Mouse (Mus musculus): ENCODE results near the gene Csmd2. TPM values are rescaled to one million over a fixed set of nuclear protein-coding genes. Genes with fewer than 3 reads are reported as not detected.

Csmd2 gene
- polyA plus RNA-seq, 1 experiment from 2014 or later: not detected

DNA sequence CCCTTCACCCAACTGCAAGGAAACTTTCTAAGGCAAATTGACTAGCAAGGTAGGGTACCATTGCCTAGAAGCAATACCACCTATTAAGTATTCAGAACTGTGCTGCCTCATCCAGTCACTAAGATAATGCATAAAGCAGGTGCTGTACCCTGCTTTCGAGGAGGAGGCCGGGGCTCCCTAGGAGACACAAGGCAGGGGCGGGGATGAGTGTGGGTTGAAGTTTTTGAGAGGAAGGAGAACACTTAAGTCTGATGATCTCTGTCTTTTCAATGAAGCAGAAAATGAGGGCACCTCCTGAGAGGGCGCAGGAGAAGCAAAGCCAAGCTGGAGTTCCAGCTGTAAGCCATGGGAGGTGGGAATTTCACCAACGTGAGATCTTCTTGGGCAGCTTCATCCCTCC is 271.6 kb downstream of the Csmd2 start:
- WGBS: 78% methylated on average over 4 of the region's 5 CpGs
- no peak overlapping the region for H3K9ac ChIP-seq (replicated peaks; ENCODE audit: low read length)
- no peak for ATAC-seq (ENCODE audit: low FRiP score, low TSS enrichment)
- no peak overlapping the region for H3K27ac ChIP-seq (ENCODE audit: low read length)
- H3K4me3 ChIP-seq (ENCODE audit: low read length): no peak overlapping the region
- no peaks in the 10 kb centered on the region for H3K4me1 ChIP-seq (ENCODE audit: insufficient read depth, low read length)
- no peaks in the 10 kb centered on the region for H3K9me3 ChIP-seq (ENCODE audit: low read length)
- no peak overlapping the region for H3K4me2 ChIP-seq (replicated peaks; ENCODE audit: low read depth, low read length)
- no peaks in the 10 kb centered on the region for H3K27me3 ChIP-seq (ENCODE audit: insufficient read depth, low read length)
- H3K36me3 ChIP-seq (ENCODE audit: insufficient read depth, low read length): no peaks in the 10 kb centered on the region

DNA sequence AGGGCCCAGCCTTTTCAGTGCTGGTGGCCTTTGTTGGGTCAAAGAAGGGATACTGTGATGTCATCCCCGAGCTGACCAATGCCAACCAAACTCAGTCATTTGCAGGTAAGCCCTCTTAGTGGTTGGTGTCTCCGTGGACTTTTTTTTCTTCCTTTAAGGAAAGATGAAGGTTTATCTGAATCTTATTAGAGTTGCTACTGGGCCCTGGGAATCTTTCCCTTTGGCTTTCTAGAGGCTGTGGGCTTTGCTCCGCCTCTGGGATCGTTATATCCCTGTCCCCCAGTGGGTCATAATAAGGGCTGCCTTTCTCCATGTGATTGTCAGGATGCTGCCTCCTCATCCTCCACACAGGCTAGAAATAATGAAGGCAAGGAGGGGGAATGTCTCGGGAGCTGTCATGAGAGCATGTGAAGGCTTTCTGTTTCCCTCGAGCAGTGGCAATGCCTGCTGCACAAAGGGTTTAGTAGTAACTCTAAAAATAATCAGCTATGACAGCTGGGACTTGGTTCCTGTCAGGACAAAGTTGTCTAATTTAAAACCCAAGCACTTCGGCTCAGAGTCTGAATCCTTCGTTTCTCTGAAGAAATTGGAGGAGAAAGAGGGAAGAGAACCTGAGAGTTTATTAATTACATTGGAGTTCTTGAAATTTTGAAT is 273.4 kb downstream of the Csmd2 start, which contains the start of gene Hmgb4:
TSS of gene Hmgb4 (minus strand) at position 51 of the 654 bp plus-strand sequence.
- H3K9ac ChIP-seq (replicated peaks; ENCODE audit: low read length): no peak within 1 kb of the TSS
- H3K4me1 ChIP-seq (ENCODE audit: insufficient read depth, low read length): no peaks in the 10 kb centered on the region
- WGBS: 64% methylated on average over 8 of the region's 8 CpGs
- ATAC-seq (ENCODE audit: low FRiP score, low TSS enrichment): no peak
- H3K4me3 ChIP-seq (ENCODE audit: low read length): no peak within 1 kb of the TSS
- no peaks in the 10 kb centered on the region for H3K27me3 ChIP-seq (ENCODE audit: insufficient read depth, low read length)
- no peaks in the 10 kb centered on the region for H3K9me3 ChIP-seq (ENCODE audit: low read length)
- H3K4me2 ChIP-seq (replicated peaks; ENCODE audit: low read depth, low read length): no peak within 1 kb of the TSS
- no peak within 1 kb of the TSS for H3K27ac ChIP-seq (ENCODE audit: low read length)
- no peaks in the 10 kb centered on the region for H3K36me3 ChIP-seq (ENCODE audit: insufficient read depth, low read length)

DNA sequence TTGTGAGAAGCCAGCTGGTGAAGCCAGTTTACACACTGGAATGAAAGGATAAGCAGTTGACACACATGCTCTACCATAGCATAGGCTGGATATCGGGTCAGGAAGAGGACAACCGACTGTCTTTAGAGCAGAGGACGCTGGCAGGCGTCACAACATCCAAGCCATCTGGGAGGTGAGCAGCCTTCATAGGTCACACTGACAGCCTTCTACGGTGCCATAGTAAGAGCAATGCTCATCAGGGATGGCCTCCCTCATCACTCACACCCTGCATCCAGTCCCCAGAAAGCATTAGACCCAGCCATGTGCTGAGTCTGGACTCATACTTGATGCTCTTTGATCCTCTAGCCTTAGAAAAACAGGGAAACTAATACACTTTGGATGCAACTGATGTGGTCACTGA is 276.8 kb downstream of the Csmd2 start:
- H3K27ac ChIP-seq (ENCODE audit: low read length): no peak overlapping the region
- H3K27me3 ChIP-seq (ENCODE audit: insufficient read depth, low read length): no peaks in the 10 kb centered on the region
- WGBS: 88% methylated on average over 5 of the region's 5 CpGs
- no peak for ATAC-seq (ENCODE audit: low FRiP score, low TSS enrichment)
- no peaks in the 10 kb centered on the region for H3K9me3 ChIP-seq (ENCODE audit: low read length)
- no peak overlapping the region for H3K4me2 ChIP-seq (replicated peaks; ENCODE audit: low read depth, low read length)
- no peaks in the 10 kb centered on the region for H3K36me3 ChIP-seq (ENCODE audit: insufficient read depth, low read length)
- H3K9ac ChIP-seq (replicated peaks; ENCODE audit: low read length): no peak overlapping the region
- H3K4me1 ChIP-seq (ENCODE audit: insufficient read depth, low read length): no peaks in the 10 kb centered on the region
- no peak overlapping the region for H3K4me3 ChIP-seq (ENCODE audit: low read length)

DNA sequence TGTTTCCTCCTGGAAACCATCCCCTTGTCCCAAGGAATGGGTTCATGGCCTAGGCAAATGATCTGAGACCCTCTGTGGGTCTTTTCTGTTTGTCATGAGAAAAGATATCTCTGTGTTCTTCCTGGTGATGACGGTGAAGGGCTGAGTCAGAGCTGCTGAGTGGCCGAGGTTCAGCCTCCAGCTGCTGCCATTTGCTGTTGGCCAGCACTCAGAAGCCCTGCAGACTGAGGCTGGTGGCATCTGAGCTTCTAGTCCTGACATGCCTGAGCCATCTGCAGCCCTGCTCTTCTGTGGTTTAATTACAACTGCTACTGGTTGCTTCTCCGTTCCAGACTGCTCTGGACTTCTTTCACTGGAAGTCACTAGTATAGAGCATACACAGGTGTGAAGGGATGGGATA is 277.7 kb downstream of the Csmd2 start:
- Histone ChIP-seq H3K9ac (replicated peaks; ENCODE audit: low read length) (no peak overlapping the region), H3K4me2 (replicated peaks; ENCODE audit: low read depth, low read length) (no peak overlapping the region), H3K4me3 (ENCODE audit: low read length) (no peak overlapping the region), H3K9me3 (ENCODE audit: low read length) (no peaks in the 10 kb centered on the region), H3K27me3 (ENCODE audit: insufficient read depth, low read length) (no peaks in the 10 kb centered on the region), H3K4me1 (ENCODE audit: insufficient read depth, low read length) (no peaks in the 10 kb centered on the region), H3K36me3 (ENCODE audit: insufficient read depth, low read length) (no peaks in the 10 kb centered on the region), H3K27ac (ENCODE audit: low read length) (no peak overlapping the region)
- no peak for ATAC-seq (ENCODE audit: low FRiP score, low TSS enrichment)
- 72% methylated on average over 3 of the region's 3 CpGs for WGBS

DNA sequence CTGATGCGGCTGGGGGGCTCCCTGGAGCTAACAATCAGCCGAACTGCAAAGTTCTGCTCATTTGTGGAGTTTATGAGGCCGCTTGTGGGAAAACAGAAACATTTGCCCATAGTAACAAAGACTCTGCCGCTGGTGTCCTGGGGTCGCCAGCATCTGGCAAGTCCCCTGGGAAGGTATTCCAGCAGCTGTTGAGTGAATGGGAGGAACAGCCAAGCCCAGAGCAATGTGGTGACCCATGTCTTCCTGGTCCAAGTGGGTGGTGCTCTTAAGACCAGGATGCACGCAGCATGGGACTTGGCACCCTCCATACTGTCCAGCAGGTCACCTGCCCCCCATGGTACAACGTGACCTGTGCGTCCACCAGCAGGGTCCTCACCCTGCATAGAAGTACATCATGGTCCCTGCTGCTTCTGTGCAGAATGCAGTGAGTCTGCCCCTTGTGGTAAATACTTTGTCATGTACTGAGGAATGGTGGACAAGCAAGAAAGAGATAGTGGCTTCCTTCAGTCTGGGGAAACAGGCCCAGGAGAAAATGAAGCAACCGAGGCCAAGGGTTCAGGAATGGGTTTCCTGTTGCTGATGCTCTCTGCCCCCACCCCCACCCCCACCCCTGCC is 281.7 kb downstream of the Csmd2 start:
- Histone ChIP-seq H3K36me3 (ENCODE audit: insufficient read depth, low read length) (no peaks in the 10 kb centered on the region), H3K4me1 (ENCODE audit: insufficient read depth, low read length) (peaks cover 3% of the 10 kb centered on the region; the same call in 1 of the 2 replicates), H3K4me2 (replicated peaks; ENCODE audit: low read depth, low read length) (no peak overlapping the region), H3K9ac (replicated peaks; ENCODE audit: low read length) (no peak overlapping the region), H3K27ac (ENCODE audit: low read length) (no peak overlapping the region), H3K4me3 (ENCODE audit: low read length) (no peak overlapping the region), H3K9me3 (ENCODE audit: low read length) (no peaks in the 10 kb centered on the region), H3K27me3 (ENCODE audit: insufficient read depth, low read length) (no peaks in the 10 kb centered on the region)
- whole genome bisulfite sequencing: 70% methylated on average over 9 of the region's 9 CpGs
- ATAC-seq (ENCODE audit: low FRiP score, low TSS enrichment): no peak

DNA sequence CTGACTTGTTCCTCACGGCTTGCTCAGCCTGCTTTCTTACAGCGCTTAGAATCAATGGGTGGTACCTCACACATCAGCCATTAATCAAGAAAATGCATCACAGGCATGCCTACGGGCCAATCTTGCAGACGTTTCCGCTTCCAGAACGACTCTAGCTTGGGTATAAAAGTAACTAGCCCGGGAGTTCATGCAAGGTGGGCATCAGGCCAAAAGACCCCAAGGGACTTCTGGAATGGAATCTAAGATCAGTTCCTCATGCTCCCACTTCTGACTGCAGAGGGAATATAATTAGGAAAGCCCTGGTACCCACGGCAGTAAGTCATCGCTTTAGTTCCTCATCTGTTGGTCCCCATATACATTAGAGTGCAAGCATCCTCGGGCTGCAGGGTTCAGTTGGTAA is 282.5 kb downstream of the Csmd2 start:
- no peak overlapping the region for H3K27ac ChIP-seq (ENCODE audit: low read length)
- no peaks in the 10 kb centered on the region for H3K27me3 ChIP-seq (ENCODE audit: insufficient read depth, low read length)
- H3K9me3 ChIP-seq (ENCODE audit: low read length): no peaks in the 10 kb centered on the region
- H3K9ac ChIP-seq (replicated peaks; ENCODE audit: low read length): no peak overlapping the region
- no peaks in the 10 kb centered on the region for H3K36me3 ChIP-seq (ENCODE audit: insufficient read depth, low read length)
- H3K4me2 ChIP-seq (replicated peaks; ENCODE audit: low read depth, low read length): no peak overlapping the region
- peaks cover 3% of the 10 kb centered on the region; the same call in 1 of the 2 replicates for H3K4me1 ChIP-seq (ENCODE audit: insufficient read depth, low read length)
- no peak for ATAC-seq (ENCODE audit: low FRiP score, low TSS enrichment)
- H3K4me3 ChIP-seq (ENCODE audit: low read length): no peak overlapping the region
- 55% methylated on average over 10 of the region's 10 CpGs for WGBS

DNA sequence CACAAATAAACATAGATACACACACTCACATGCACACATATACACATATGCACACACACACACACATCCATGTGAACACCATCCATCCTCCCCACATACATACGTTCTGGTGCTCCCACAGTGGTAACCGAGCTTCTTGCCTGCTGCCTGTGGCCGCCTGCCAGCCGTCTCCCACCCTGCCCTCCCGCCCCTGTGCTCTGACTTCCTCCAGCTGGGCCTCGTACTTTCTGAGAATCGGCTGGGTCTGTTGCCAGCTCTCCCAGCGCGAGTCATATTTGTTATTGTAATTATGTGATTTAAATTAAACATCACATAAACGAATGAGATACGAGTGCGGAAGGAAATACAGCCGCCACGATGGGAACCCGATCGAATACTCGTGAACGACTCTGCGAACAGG is 283.3 kb downstream of the Csmd2 start:
- H3K36me3 ChIP-seq (ENCODE audit: insufficient read depth, low read length): no peaks in the 10 kb centered on the region
- H3K4me1 ChIP-seq (ENCODE audit: insufficient read depth, low read length): peaks cover 3% of the 10 kb centered on the region; the same call in 1 of the 2 replicates
- ATAC-seq (ENCODE audit: low FRiP score, low TSS enrichment): 0 out of 2 replicates have a peak, but pooled peaks have one; percentile 33
- no peak overlapping the region for H3K27ac ChIP-seq (ENCODE audit: low read length)
- H3K9me3 ChIP-seq (ENCODE audit: low read length): no peaks in the 10 kb centered on the region
- H3K4me3 ChIP-seq (ENCODE audit: low read length): no peak overlapping the region
- WGBS: 53% methylated on average over 19 of the region's 19 CpGs
- H3K4me2 ChIP-seq (replicated peaks; ENCODE audit: low read depth, low read length): no peak overlapping the region; the same call in 1 of the 2 replicates
- H3K9ac ChIP-seq (replicated peaks; ENCODE audit: low read length): no peak overlapping the region
- no peaks in the 10 kb centered on the region for H3K27me3 ChIP-seq (ENCODE audit: insufficient read depth, low read length)

DNA sequence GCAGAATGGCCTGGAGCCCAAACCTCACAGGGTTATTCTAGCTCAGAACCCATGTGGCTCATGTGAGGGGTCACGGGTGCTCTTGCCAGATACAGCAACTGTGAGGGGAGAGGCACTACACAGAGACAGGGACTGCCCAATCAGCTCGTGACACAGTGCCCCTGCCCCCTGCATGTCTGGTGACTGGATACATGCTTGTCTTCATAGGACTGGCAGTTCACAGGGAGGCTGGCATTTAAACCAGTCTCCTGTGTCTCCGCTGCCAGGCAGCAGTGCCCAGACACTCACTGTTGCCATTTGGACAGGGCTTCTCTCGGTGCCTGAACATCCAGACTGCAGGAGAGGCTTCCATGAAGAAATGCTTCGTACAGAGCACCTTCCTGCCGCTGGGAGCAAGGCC is 284.8 kb downstream of the Csmd2 start:
- no peak overlapping the region for H3K27ac ChIP-seq (ENCODE audit: low read length)
- no peak overlapping the region for H3K9ac ChIP-seq (replicated peaks; ENCODE audit: low read length)
- no peaks in the 10 kb centered on the region for H3K27me3 ChIP-seq (ENCODE audit: insufficient read depth, low read length)
- WGBS: 65% methylated on average over 6 of the region's 6 CpGs
- H3K36me3 ChIP-seq (ENCODE audit: insufficient read depth, low read length): no peaks in the 10 kb centered on the region
- peaks cover 3% of the 10 kb centered on the region; the same call in 1 of the 2 replicates for H3K4me1 ChIP-seq (ENCODE audit: insufficient read depth, low read length)
- no peak overlapping the region for H3K4me3 ChIP-seq (ENCODE audit: low read length)
- ATAC-seq (ENCODE audit: low FRiP score, low TSS enrichment): no peak
- H3K4me2 ChIP-seq (replicated peaks; ENCODE audit: low read depth, low read length): no peak overlapping the region
- H3K9me3 ChIP-seq (ENCODE audit: low read length): no peaks in the 10 kb centered on the region

DNA sequence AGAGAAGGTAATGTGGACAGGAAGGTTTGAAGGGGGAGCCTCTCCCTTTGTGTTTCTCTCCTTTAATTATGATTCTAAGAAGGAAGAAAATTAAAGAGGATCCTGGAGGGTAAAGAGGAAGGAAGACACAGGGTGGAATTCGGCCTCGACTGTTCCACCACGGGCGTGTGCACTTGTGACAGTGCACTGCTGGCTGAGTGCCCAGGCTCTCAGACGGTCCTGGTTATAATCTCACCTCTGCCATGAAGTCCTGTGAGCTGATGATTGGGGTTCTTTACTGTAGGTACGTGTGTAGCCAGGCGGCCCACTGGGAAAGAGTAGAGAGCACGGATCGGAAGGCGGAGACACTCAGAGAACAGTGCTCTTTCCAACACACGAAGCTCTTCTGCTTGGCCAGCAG is 285.5 kb downstream of the Csmd2 start:
- H3K9me3 ChIP-seq (ENCODE audit: low read length): no peaks in the 10 kb centered on the region
- peaks cover 3% of the 10 kb centered on the region; the same call in 1 of the 2 replicates for H3K4me1 ChIP-seq (ENCODE audit: insufficient read depth, low read length)
- H3K27ac ChIP-seq (ENCODE audit: low read length): no peak overlapping the region
- no peaks in the 10 kb centered on the region for H3K27me3 ChIP-seq (ENCODE audit: insufficient read depth, low read length)
- 77% methylated on average over 11 of the region's 11 CpGs for WGBS
- H3K9ac ChIP-seq (replicated peaks; ENCODE audit: low read length): no peak overlapping the region
- H3K36me3 ChIP-seq (ENCODE audit: insufficient read depth, low read length): no peaks in the 10 kb centered on the region
- no peak overlapping the region for H3K4me2 ChIP-seq (replicated peaks; ENCODE audit: low read depth, low read length)
- H3K4me3 ChIP-seq (ENCODE audit: low read length): no peak overlapping the region
- ATAC-seq (ENCODE audit: low FRiP score, low TSS enrichment): no peak

DNA sequence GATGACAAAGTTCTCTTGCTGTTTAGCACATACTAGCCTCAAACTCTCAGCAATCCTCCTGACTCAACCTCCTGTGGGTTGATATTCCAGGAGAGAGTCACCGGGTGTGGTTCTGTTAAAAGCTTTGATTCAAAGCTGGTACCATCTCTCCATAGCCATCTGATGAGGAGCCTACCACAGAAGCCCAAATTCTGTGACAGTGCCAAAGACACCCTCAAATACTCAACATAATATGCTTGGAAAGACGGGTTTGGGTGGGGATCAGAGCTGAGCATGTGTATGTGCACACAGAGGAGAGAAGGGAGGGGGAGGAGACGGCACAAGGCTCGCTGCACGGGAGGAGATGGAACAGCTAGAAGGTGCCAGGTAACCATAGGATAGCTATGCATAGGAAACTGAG is 287.5 kb downstream of the Csmd2 start:
- Histone ChIP-seq H3K27me3 (ENCODE audit: insufficient read depth, low read length) (no peaks in the 10 kb centered on the region), H3K4me3 (ENCODE audit: low read length) (no peak overlapping the region), H3K4me1 (ENCODE audit: insufficient read depth, low read length) (peaks cover 3% of the 10 kb centered on the region; the same call in 1 of the 2 replicates), H3K9me3 (ENCODE audit: low read length) (no peaks in the 10 kb centered on the region), H3K36me3 (ENCODE audit: insufficient read depth, low read length) (no peaks in the 10 kb centered on the region), H3K27ac (ENCODE audit: low read length) (no peak overlapping the region), H3K4me2 (replicated peaks; ENCODE audit: low read depth, low read length) (no peak overlapping the region), H3K9ac (replicated peaks; ENCODE audit: low read length) (no peak overlapping the region)
- WGBS: 76% methylated on average over 5 of the region's 5 CpGs
- no peak for ATAC-seq (ENCODE audit: low FRiP score, low TSS enrichment)
